7 mouse cellular contexts compared by ENCODE assay signal in the genomic region with DNA sequence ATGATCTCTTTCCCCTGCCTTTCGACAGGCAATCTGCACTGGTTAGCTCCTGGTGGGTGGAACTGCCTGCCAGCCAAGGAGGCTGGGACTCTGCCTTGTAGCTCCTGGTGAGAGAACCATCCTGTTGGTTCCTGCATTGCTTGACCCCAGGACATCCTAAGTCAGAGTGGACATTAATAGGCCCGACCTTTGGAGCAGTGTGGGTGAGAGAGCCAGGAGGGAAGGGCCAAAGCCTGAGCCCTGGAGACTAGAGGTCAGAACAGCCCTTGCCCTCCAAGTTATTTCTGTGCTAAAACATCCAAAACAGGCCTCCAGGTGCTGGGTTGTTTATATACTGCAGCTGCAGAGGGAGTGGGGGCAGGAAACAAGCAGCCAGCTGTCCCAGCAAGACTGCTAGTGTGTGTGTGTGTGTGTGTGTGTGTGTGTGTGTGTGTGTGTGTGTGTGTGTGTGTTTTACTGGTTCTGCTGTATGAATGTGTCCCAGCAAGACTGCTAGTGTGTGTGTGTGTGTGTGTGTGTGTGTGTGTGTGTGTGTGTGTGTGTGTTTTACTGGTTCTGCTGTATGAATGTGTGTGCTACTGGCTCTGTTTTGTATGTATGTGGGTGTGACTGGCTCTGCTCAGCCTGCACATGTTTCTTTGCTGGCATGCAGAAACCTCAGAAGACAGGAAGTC. TPM values are rescaled to one million over a fixed set of nuclear protein-coding genes. Genes with fewer than 3 reads are reported as not detected.
DNase-seq lines count a peak whose midpoint lies in the region; ATAC-seq lines count a peak whose summit lies in the region.

No protein-coding gene starts in this region.

- H3K36me3 ChIP-seq in hindbrain, embryonic 11.5 days (ENCODE audit: control insufficient read depth, insufficient read depth, low read length): no peaks in the 10 kb centered on the region

- no peaks in the 10 kb centered on the region for H3K9me3 ChIP-seq in hindbrain, embryonic 11.5 days (ENCODE audit: control insufficient read depth, low read length)

- no peaks in the 10 kb centered on the region for H3K4me1 ChIP-seq in hindbrain, embryonic 11.5 days (replicated peaks; ENCODE audit: control insufficient read depth, insufficient read depth, low read length)

- H3K4me3 ChIP-seq in hindbrain, embryonic 11.5 days (ENCODE audit: low read depth, low read length): no peak overlapping the region

- peak; percentile 51 for DNase-seq in 3T3-L1 (ENCODE audit: low read depth, low spot score)
- peak; percentile 83 for DNase-seq in CD4-positive, CD25-positive, alpha-beta regulatory T cell, adult 2 months (ENCODE audit: low read depth, low spot score)
- DNase-seq in kidney, adult 9 months: peak; percentile 90
- peak; percentile 69 for DNase-seq in lung, postnatal 10 days
- peak; percentile 89 for DNase-seq in thymus, postnatal 0 days (ENCODE audit: low spot score)
- DNase-seq in hindbrain, embryonic 11.5 days (ENCODE audit: low spot score): no peak

- H3K4me2 ChIP-seq in hindbrain, embryonic 11.5 days (replicated peaks; ENCODE audit: low read depth, low read length): no peak overlapping the region

- H3K27ac ChIP-seq in hindbrain, embryonic 11.5 days (ENCODE audit: low read depth, low read length): no peak overlapping the region

- ATAC-seq in erythroblast, adult 5-6 weeks (replicated peaks; ENCODE audit: low FRiP score, poor library complexity, severe bottlenecking): 0 out of 2 replicates have a peak, but pooled peaks have one; percentile 15
- no peak for ATAC-seq in hindbrain, embryonic 11.5 days (ENCODE audit: low FRiP score)

- H3K27me3 ChIP-seq in hindbrain, embryonic 11.5 days (ENCODE audit: control insufficient read depth, insufficient read depth, low read length): no peaks in the 10 kb centered on the region

- 42% methylated on average over 2 of the region's 2 CpGs for WGBS in hindbrain, embryonic 11.5 days

- H3K9ac ChIP-seq in hindbrain, embryonic 11.5 days (ENCODE audit: low read depth, low read length): no peak overlapping the region

RNA-seq across cellular contexts. Expression of a gene that starts 6.1 kb away (rescaled TPM):
- total RNA-seq in erythroblast, adult 5-6 weeks (2015; ENCODE audit: low replicate concordance): 11.9 and 12.1 TPM in 2 replicates
- 10.2 and 26.8 TPM in 2 replicates for total RNA-seq in erythroblast, adult 5-6 weeks (2017; ENCODE audit: low replicate concordance)
- polyA plus RNA-seq in thymus, postnatal 0 days (2015; fragmentation: Nextera tagmentation; extraction: Ambion mirVana): 73.7 and 80.7 TPM in 2 replicates
- polyA plus RNA-seq in hindbrain, embryonic 11.5 days (2014; fragmentation: Nextera tagmentation; extraction: Ambion mirVana): 28.3 and 30.8 TPM in 2 replicates

RNA-seq across cellular contexts. Expression of a gene that starts 43.5 kb away (rescaled TPM):
- 0.21 TPM in 1 of 2 replicates, not detected in the other for total RNA-seq in erythroblast, adult 5-6 weeks (2015; ENCODE audit: low replicate concordance)
- total RNA-seq in erythroblast, adult 5-6 weeks (2017; ENCODE audit: low replicate concordance): 0.56 and 3.7 TPM in 2 replicates
- 1.2 and 1.8 TPM in 2 replicates for polyA plus RNA-seq in thymus, postnatal 0 days (2015; fragmentation: Nextera tagmentation; extraction: Ambion mirVana)
- polyA plus RNA-seq in hindbrain, embryonic 11.5 days (2014; fragmentation: Nextera tagmentation; extraction: Ambion mirVana): 1.8 and 2.6 TPM in 2 replicates
